Comparison of ENCODE assay signal across 20 mouse cellular contexts in genomic region chr1:159415656-159416055, GRCm38 (mm10).
DNase-seq lines count a peak whose midpoint lies in the region; ATAC-seq lines count a peak whose summit lies in the region.
"Had no signal": no experiment of that assay in that cellular context is flagged by ENCODE, and none has a peak within 500 bp of the region (broad histone marks: within the 10 kb centered on the region; RNA-seq: fewer than 3 reads in every experiment).

No protein-coding gene starts in this region.

- H3K27me3 ChIP-seq in neural tube, embryonic 14.5 days (ENCODE audit: control insufficient read depth, insufficient read depth, low read length) = no peaks in the 10 kb centered on the region
- H3K27me3 ChIP-seq in heart, embryonic 16.5 days (ENCODE audit: control insufficient read depth, insufficient read depth, low read length) = no peaks in the 10 kb centered on the region
- H3K27me3 ChIP-seq: neural tube, embryonic 12.5 days had no signal

- 28% methylated on average over 3 of the region's 3 CpGs for WGBS in neural tube, embryonic 14.5 days
- 34% methylated on average over 3 of the region's 3 CpGs for WGBS in heart, embryonic 16.5 days

- no peak overlapping the region for H3K27ac ChIP-seq in neural tube, embryonic 14.5 days (ENCODE audit: low read depth, low read length)
- H3K27ac ChIP-seq in heart, embryonic 16.5 days (ENCODE audit: low read length) = 0 out of 2 replicates have a peak overlapping the region, but pooled peaks have one; percentile 17
- H3K27ac ChIP-seq: layer of hippocampus, adult 2 months; macrophage; neural tube, embryonic 12.5 days; stomach, postnatal 0 days had no signal

- H3K4me1 ChIP-seq in neural tube, embryonic 14.5 days (ENCODE audit: control insufficient read depth, insufficient read depth, low read length) = no peaks in the 10 kb centered on the region
- H3K4me1 ChIP-seq in heart, embryonic 16.5 days (ENCODE audit: control insufficient read depth, insufficient read depth, low read length) = peaks cover 6% of the 10 kb centered on the region; the same call in 1 of the 2 replicates

- no peak overlapping the region for H3K4me3 ChIP-seq in neural tube, embryonic 14.5 days (ENCODE audit: low read depth, low read length)
- no peak overlapping the region for H3K4me3 ChIP-seq in heart, embryonic 16.5 days (ENCODE audit: low read length)
- H3K4me3 ChIP-seq: layer of hippocampus, adult 2 months; neural tube, embryonic 12.5 days had no signal

- peak; percentile 60 for DNase-seq in gastrocnemius, adult 18-20 months (ENCODE audit: low spot score)
- no peak for DNase-seq in gastrocnemius, postnatal 10 days
- no peak for DNase-seq in neural tube, embryonic 10.5 days (ENCODE audit: extremely low spot score, low spot score)
- DNase-seq in skeletal muscle tissue, adult 2 months (ENCODE audit: low read depth, low spot score) = peak; percentile 66
- DNase-seq in urinary bladder, adult 2 months (ENCODE audit: low spot score) = no peak
- no peak for DNase-seq in liver
- DNase-seq: adrenal gland, postnatal 14 days; B cell, adult 2 months; cerebellum, adult 2 months; lung, adult 2 months; right cerebral cortex, postnatal 14 days had no signal

- H3K4me2 ChIP-seq in neural tube, embryonic 14.5 days (ENCODE audit: low read depth, low read length) = no peak overlapping the region
- no peak overlapping the region for H3K4me2 ChIP-seq in heart, embryonic 16.5 days (ENCODE audit: low read depth, low read length)
- H3K4me2 ChIP-seq: liver, embryonic 11.5 days; neural tube, embryonic 12.5 days had no signal

- peak; percentile 16; the same call in 1 of the 2 replicates for ATAC-seq in neural tube, embryonic 14.5 days (ENCODE audit: low read depth)
- ATAC-seq in heart, embryonic 16.5 days (replicated peaks; ENCODE audit: extremely low read depth, insufficient read depth, low FRiP score) = peak; percentile 67
- ATAC-seq: hindbrain, embryonic 16.5 days; intestine, postnatal 0 days had no signal

- no peaks in the 10 kb centered on the region for H3K36me3 ChIP-seq in neural tube, embryonic 14.5 days (ENCODE audit: control insufficient read depth, insufficient read depth, low read length)
- no peaks in the 10 kb centered on the region for H3K36me3 ChIP-seq in heart, embryonic 16.5 days (ENCODE audit: control insufficient read depth, insufficient read depth)
- H3K36me3 ChIP-seq: neural tube, embryonic 12.5 days had no signal

- no peaks in the 10 kb centered on the region for H3K9me3 ChIP-seq in neural tube, embryonic 14.5 days (ENCODE audit: control insufficient read depth, low read length)
- no peaks in the 10 kb centered on the region for H3K9me3 ChIP-seq in heart, embryonic 16.5 days (replicated peaks; ENCODE audit: control insufficient read depth, low read length)
- H3K9me3 ChIP-seq: neural tube, embryonic 12.5 days had no signal

- no peak overlapping the region for H3K9ac ChIP-seq in neural tube, embryonic 14.5 days (replicated peaks; ENCODE audit: low read depth, low read length)
- no peak overlapping the region for H3K9ac ChIP-seq in heart, embryonic 16.5 days (ENCODE audit: low read length)
- H3K9ac ChIP-seq: neural tube, embryonic 12.5 days had no signal

Comparison
In these comparisons a context has a peak if more than half of its experiments do, and no peak if none do; other contexts are left out.
1. DNase-seq: peak in gastrocnemius, adult 18-20 months (single experiment) and skeletal muscle tissue, adult 2 months (single experiment); none in gastrocnemius, postnatal 10 days (single experiment), neural tube, embryonic 10.5 days (single experiment), urinary bladder, adult 2 months (single experiment) and liver (single experiment).